Mouse (Mus musculus): ENCODE measurements around the gene Bpifb3. TPM values are rescaled to one million over a fixed set of nuclear protein-coding genes. Genes with fewer than 3 reads are reported as not detected.

Bpifb3 gene
- not detected for total RNA-seq (2021)
- long read RNA-seq, experiment 1 = 0 reads
- long read RNA-seq, experiment 2 = 0 reads

DNA sequence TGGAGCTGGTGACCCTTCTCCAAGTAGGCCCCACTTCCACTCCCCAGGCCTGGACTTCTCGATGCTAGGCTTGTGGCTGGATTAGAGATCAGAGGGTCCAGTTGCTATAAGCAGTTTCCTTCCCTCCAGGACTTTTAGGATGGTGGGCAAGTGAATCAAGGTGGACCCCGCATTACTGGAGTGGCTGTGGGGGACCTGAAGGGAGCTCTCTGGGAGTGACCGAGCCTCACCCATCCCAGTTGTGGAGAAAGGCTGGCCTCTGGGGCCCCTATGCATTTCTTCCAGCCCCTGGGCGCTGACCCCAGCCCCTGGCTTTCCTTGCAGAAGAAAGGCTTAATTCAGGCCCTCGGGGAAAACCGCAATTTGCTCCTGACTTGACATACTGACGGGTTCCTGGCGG, at the start of gene Bpifb3:
Gene Bpifb3 (plus strand): TSS at position 301 of the 400 bp plus-strand sequence.
- DNase-seq = no peak

DNA sequence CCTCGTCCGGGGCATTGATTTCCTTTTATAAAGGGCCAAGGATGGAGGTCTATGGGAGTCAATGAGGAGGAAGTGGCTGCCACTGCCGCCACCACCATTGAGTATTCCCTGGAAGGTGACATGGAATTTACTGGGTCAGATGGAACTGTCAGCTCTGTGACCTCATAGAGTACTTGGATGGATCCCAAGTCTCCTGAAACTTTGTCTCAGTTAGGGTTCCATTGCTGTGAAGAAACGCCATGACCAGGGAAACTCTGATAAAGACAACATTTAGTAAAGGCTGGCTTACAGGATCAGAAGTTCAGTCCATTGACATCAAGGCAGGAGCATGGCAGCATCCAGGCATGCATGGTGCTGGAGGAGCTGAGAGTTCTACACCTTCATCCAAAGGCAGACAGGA, 47.0 kb upstream of the Bpifb3 start, which contains the start of gene Sun5:
Gene Sun5 (minus strand): TSS at position 101 of the 400 bp plus-strand sequence.
- no peak for DNase-seq

DNA sequence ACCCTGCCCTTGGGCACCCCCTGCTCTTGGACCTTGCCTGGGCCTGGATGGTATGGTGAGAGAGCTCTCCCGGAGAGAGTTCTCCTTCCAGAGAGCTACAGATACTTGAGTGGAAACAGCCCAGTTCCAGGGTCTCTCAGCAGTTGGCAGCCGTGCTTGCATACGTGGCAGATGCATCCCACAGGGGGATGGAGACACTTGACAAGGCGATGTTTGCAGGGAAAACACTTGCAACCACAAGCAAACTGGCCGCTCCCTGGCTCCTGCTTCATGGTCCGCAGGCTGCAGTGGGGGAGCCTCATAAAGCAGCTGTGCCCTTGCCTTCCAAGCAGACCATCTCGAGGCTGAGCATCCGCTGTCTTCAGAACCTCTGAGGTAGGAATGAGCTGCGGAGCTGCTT, 43.3 kb upstream of the Bpifb3 start, which contains the start of gene Bpifb2:
Gene Bpifb2 (plus strand): TSS at position 301 of the 400 bp plus-strand sequence.
- DNase-seq = no peak

DNA sequence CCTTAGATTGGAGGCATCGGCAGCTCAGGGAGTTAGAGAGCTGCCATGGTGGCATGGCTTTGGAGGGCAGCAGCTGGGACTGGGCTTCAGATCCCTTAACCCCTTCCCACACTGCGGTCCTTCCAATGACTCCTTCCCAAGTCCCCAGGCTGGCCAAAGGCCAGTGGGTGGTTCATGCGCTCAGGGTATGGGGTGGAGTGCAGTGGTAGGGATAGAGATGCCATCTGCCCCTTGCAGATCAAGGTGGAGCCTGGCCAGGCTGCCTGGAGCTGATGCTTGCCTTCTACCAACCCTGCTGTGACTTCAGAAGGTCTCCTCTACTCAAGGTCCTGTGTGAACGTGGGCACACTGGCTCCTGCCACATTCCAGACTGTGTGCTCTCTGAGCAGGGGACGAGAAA, 18.9 kb upstream of the Bpifb3 start:
- DNase-seq = no peak

DNA sequence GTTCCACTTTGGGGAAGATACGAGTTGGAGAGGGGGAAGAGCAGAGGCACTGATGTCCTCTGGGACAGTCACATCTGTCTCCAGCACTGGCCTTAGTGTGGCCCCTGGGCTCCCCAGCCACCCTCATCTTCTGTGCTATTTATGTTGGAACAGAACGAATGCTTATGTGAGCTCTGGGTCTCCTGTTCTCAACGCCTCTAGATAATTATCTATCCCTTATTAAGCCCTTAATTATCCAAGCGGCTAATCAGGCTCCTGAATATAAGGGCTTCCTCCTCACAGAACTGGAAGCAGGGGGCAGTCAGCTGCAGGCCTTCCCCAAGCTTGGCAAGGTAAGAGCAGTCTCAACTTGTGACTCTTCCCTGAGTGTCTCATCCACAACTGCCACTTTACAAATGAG, 17.9 kb upstream of the Bpifb3 start, which contains the start of gene Bpifb6:
Gene Bpifb6 (plus strand): TSS at position 301 of the 400 bp plus-strand sequence.
- no peak for DNase-seq

DNA sequence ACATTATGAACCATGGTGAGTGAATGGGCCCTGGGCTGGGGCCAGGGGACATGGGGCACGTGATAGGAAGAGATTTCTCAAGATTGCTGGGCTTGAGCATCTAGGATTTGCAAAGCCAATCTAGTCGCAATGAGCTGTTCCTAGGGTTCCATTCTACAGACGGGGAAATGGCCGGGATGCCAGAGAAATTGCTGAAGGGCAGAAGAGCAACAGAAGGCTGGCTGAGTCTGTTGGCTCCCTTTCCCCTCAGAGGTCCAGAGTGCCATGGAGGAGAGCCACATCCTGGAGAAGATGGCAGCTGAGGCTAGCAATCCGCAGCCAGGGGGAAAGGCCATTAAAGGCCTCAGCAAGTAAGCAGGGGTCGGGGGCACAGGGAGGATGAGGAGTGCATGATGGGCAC, 15.3 kb upstream of the Bpifb3 start:
- no peak for DNase-seq

DNA sequence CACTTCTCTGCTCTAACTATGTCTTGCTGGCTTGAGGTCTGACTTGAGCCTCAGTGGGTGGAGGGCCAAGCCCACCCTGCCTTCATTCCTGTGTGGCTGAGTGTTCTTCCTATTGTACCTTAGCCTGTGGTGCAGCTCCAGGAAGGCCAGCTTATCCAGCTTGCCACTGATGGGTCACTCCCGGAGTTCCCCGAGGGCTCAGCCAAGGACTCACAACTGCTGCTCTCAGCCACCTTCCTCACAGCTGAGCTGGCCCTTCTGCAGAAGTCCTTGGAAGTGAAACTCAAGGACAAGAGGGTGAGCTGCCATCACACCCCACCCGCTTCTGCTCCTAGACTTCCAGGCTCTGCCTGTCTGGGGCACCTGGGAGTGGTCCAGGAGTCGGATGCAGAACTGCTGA, 11.4 kb upstream of the Bpifb3 start:
- peak; percentile 51 for DNase-seq

DNA sequence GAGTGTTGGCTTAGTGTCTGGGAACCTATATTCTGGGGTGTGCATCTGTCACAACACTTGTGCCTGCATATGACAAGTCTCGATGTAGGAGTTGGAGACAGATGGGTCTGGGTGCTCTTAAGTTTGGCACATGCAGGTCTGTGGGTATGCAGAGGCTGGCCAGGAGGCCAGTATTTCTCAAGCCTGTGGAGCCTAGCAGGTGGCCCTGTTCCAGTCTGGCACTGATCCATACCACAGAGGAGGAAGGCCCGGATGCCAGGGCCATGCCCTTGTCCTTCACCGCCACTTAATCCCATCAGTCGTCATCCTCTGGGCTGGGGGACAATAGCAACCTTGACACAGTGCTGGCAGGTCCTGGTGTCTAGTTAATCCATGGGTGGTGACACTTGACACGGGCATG, 3.9 kb upstream of the Bpifb3 start:
- DNase-seq = peak; percentile 89

DNA sequence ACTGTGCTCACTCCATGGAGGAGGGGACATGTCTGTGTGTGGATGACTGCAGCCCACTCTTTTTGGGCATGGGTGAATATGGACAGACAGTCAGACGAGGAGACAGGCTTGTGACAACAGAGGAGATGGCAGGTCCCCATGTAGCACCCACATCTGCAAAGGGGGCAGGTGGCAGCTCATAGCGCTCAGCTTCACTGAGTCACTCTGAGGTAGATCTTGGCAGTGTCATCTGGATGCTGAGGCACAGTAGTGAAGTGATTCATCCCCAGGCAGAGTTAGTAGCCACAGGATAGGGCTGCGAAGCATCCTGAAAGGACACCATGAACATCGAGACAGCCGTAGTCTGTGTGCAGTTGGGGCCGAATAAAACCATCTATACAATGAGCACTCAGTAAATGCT, 3.2 kb downstream of the Bpifb3 start:
- DNase-seq = no peak

DNA sequence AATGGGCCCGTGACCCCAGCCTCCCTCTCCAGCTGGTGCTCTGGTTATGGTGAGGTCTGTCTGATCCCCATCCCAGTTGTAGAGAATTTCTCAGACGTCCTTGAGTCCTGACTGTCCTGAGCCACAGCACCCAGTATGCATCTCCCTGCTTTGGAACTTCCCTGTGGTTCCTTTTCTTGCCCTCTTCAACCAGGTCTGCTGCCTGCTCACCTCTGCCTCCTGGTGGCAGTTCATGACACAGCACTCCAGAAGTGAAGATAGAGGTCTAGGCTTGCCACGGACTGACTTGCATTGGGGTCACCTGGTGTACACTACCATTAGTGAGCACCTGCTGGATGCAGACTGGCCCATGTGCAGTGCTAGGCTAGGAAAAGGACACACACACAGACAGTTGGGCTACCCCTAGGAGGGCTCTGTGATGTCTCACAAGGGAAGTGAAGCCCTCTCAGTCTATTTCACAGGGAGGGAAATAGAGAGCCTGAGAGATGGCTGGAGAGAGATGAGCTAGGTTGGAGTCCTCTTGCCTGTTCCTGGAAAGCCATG, 11.9 kb downstream of the Bpifb3 start:
- peak; percentile 84 for DNase-seq

DNA sequence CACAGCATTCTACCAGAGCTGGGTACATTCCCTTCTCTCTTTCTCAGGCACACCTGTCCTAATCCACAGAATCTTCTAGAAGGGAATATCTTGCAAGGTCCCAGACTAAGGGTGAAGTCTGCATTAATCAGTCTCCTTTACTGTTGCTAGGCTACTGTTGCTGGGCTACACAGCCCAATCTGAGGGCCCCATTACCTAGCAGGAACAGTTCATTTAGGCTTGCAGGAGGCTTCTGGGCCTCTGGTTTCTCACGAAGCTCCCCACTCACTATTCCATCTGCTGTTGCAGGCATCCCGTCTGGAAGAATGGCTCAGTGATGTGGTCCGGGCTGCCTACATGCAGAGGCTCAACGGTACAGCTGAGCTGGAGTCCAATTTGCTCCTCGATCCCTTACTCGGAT, 13.1 kb downstream of the Bpifb3 start:
- DNase-seq = no peak

DNA sequence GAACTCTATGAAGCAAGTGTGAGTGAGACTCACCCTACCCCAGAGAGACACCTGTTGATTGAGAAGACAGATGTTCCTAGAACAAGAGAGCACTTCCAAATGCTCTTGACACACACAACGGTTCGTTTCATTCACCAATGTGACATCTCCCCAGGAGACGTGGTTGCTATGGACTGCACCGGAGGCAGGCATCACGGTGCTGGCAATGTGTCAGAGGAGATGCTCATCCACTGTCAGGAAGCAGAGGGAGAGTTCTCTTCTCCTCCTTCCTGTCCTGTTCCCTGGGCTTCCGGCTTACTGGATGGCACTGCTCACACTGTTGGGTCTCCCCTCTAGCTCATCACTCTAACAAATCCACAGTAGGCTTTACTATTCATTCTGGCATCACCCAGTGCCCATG, 15.3 kb downstream of the Bpifb3 start:
- no peak for DNase-seq

DNA sequence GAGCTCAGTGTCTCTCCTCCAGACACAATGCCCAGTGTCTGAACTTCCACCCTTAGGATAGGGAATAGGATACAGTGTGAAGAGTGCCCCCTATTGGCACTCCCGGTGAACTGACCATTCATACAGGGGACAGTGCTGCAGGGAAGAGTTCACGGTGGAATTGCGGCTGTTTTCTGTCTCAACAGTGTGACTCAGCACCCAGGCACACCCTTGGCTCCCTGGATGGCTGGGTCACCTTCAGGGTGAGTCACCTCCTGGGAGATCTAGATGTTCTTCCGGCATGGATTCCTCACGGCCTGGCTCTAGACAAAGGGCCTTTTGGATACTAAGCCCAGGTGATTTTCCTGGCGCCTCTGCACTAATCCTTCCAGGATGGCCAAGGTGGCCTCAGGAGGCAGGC, 17.3 kb downstream of the Bpifb3 start:
- peak; percentile 31 for DNase-seq

DNA sequence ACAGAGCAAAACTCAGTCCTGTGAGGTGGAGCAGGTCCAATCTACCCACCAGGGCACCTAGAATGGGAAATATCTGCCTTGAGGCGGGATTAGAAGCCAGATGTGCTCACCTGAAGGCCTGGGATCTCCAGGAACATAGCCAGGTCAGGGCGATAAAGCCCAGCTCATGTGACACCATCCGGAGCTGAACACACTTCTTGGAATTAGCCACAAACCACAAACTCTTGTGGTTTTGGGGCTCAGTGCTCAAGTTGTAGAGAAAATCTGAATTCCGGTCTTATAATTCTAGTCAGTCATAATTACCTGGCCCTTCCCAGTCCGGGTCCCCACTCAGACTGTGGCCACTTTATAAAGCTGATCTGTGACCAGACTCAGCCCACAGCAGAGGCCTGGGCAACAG, 19.8 kb downstream of the Bpifb3 start, which contains the start of gene Bpifb4:
Gene Bpifb4 (plus strand): TSS at position 370 of the 400 bp plus-strand sequence.
- no peak for DNase-seq

DNA sequence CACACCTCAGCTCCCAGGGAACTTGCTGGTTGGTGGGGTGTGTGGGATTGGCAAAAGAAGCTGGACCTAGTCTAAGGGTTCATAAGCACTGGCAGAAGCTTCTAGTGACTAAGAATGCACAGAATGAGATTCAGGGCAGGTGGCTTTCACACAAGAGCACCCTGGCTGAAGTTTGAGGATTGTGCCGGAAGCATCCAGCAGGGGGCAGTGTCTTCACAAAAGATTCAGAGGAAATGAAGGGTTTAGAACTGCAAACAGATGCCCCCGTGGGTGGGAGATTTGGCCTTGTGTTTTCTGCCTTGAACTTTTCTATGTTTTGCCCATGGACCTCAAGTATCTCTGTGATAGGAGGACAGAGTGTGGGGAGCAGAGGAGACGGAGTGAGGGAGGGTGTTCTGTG, 25.5 kb downstream of the Bpifb3 start:
- peak; percentile 68 for DNase-seq

DNA sequence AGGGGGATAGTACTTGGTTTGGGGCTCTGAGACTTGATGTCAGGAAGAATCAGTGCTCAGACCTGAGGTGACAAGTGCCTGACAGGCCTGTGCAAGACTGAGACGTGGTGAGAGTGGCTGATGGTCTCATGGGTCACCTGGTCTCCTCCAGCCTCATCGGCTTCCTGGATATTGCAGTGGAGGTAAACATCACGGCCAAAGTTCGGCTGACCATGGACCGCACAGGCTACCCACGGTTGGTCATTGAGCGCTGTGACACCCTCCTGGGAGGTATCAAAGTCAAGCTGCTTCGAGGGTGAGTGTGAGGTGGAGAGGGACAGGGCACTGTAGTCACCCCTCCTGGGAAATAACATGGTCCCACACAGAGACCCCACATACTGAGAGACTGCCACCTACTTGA, 26.5 kb downstream of the Bpifb3 start:
- no peak for DNase-seq

DNA sequence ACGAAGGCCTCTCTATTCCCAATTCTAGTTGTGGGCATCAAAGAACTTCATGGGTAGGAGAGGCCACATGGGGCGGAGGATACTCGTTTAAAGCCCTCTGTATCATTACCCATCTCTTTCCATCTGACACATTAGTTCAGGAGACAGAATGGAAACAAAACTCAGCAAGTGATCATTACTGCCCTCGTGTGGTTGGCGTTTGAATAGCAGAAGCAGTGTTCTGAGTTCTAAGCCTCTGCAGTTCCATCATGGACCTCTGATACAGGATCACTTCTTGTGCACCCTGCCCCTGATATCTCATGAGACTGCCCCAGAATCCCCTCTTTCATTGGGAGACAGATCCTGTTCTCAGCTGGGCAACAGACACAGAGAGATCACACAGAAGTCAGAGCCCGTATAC, 34.9 kb downstream of the Bpifb3 start:
- peak; percentile 76 for DNase-seq

DNA sequence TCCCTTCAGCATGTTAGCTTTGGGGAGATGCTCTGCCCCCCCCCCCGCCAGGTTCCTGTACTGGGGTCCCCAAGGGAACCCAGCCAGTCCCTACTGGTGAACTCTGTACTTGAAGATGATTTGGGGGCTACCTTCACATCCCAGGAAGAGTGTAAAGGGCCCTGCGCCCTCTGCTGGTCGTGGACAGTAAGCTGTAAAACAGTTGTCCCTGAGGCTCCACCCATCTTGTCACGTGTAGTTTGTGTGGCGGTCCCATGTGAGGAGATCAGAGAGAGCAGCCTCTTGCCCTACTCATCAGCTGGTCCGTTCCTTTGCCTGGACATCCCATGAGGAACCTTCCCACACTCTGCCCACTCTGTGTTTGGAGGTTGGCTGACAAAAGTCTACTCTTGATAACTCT, 35.8 kb downstream of the Bpifb3 start:
- DNase-seq = peak; percentile 62

DNA sequence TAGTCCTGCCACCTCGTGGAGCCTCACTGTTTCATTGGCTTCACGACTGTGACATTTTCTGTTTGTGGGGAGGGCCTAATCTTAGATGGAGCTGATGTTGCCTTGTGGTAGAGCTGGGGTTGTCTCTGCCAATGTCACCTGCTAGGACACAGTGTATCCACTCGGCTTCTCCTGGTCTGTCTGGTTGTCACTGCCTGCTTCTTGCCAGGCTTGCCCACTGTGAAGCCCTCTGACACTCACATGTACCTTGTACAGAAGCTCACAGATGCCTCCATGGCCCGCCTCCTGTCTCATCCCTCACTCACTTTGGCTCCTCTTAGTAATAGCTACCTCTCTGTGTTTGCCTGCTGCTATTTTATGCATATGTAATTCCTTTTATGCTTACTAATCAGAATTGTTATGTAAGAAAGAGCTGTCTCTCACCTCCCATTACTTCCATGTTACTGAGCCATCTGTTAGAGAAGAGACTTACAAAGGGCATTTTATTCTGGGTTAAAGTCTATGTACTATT, 44.8 kb downstream of the Bpifb3 start:
- DNase-seq = no peak

DNA sequence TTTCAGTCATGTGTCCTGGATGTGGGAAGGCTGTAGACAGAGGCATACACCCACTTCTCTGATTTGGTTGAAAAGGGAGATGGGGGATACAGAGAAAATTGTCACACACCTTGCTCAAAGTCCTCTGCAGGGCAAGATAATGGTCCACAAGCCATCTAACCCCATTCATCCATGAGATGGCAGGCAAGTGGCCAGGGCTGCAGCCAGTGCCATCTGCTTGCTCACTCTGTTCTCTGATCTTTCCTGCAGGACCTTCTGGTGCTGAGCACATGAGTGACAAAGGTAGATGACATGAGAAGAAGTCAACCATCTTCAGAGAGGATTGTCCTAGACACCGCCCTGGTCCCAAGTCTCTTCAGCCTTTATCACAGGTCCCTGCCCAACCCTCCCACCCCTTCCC, 45.3 kb downstream of the Bpifb3 start:
- no peak for DNase-seq

DNA sequence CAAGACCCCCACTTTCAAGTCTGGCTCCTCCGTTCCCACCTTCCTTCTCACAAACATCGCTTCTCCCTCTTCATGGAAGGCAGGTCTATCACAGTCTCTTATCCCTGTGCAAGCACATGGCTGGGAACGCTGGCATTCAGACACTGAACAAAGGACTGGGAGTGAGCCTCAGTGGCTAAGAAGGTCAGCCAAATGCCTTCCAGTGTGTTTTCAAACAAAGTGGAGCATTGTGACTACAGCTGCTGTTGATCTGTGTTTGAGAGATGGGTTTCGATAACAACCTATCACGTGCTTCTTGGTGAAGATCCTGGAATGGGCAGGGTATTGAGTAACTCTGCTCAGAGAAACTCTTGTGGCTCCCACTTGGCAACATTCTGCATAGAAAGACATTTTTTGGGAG, 52.2 kb downstream of the Bpifb3 start:
- no peak for DNase-seq

DNA sequence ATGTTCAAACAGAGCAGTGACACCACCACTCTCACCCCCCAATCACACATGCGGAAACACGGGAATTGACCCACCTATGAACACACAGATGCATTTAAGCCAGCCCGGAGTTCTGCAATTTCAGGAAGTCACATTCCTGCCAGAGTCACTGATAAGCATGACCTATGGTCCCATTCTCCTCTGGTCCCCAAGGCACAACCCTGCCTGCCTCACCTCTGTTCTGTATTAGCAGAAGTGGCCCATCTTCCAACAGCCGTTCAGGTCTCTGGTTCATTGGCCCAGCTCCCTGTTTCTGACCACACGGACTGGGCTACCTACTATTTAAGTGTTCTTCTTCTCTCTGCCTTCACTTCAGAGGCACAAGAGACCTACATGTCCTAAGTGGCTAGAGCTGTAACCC, 56.6 kb downstream of the Bpifb3 start, which contains the start of gene Bpifa6:
Gene Bpifa6 (plus strand): TSS at position 364 of the 400 bp plus-strand sequence.
- no peak for DNase-seq

Data from adrenal gland, postnatal 10 days (tissue).